Mouse (Mus musculus) liver, adult 2 months (tissue): ENCODE data around the gene P2rx1. TPM values are rescaled to one million over a fixed set of nuclear protein-coding genes. Genes with fewer than 3 reads are reported as not detected.

Experiments used
- DNase-seq: peaks from one replicate; pipeline ENCODE4 v3.0.0-alpha.2; 2011; ENCODE audit warnings: low read depth, low spot score; ENCODE audit errors: extremely low read depth
- H3K27ac ChIP-seq: fragments of 200-500 bp; replicated peaks from 2 replicates; pipeline ENCODE4 v1.5.1; 2012; ENCODE audit warnings: low read depth, mild to moderate bottlenecking, control low read depth, inconsistent platforms, low read length; ENCODE audit not compliant: insufficient read depth
- H3K27me3 ChIP-seq: fragments of 200-500 bp; 2 replicates; pipeline ENCODE4 v1.6.1; 2012; ENCODE audit warnings: mild to moderate bottlenecking, moderate library complexity, low read length, inconsistent platforms; ENCODE audit not compliant: control insufficient read depth, insufficient read depth
- H3K36me3 ChIP-seq: fragments of 200-500 bp; 2 replicates; pipeline ENCODE4 v1.6.1; 2012; ENCODE audit warnings: low read length, inconsistent platforms; ENCODE audit not compliant: control insufficient read depth, insufficient read depth
- H3K4me1 ChIP-seq: fragments of 200-500 bp; 2 replicates; pipeline ENCODE4 v1.6.1; 2011; ENCODE audit warnings: low read length; ENCODE audit not compliant: control insufficient read depth, insufficient read depth
- H3K4me3 ChIP-seq: fragments of 200-500 bp; 2 replicates; pipeline ENCODE4 v1.5.1; 2011; ENCODE audit warnings: low read depth, mild to moderate bottlenecking, control low read depth, low read length, moderate library complexity; ENCODE audit not compliant: insufficient read depth
- H3K79me2 ChIP-seq: fragments of 200-500 bp; 2 replicates; pipeline ENCODE4 v1.6.1; 2012; ENCODE audit warnings: inconsistent platforms, mild to moderate bottlenecking, low read length, moderate library complexity; ENCODE audit not compliant: control insufficient read depth, insufficient read depth
- H3K9ac ChIP-seq: fragments of 200-500 bp; 2 replicates; pipeline ENCODE4 v1.6.1; 2012; ENCODE audit warnings: low read depth, mild to moderate bottlenecking, control low read depth, inconsistent platforms, low read length
- CTCF ChIP-seq: fragments of 200-500 bp; IDR thresholded peaks from 2 replicates; pipeline ENCODE4 v1.5.1; 2011; ENCODE audit warnings: low read depth, low read length, control low read depth
- POLR2A ChIP-seq: fragments of 200-500 bp; IDR thresholded peaks from 2 replicates; pipeline ENCODE4 v1.6.1; 2011; ENCODE audit warnings: low read length, control low read depth; ENCODE audit not compliant: insufficient read depth; ENCODE audit errors: extremely low read depth
- WGBS: fragments of 180-500 bp; shearing (Covaris S2); methylation state at CpG from one replicate; pipeline ENCODE4 v1.1.7; 2018; 5-methylcytosine and 5-hydroxymethylcytosine counted together
- polyA plus RNA-seq: library from polyadenylated mRNA; depleted of rRNA; stranded (reverse); fragments of >200 nt; gene quantifications from 2 replicates; pipeline ENCODE4 v1.2.3, GENCODE M21; 2012
- total RNA-seq: library from RNA; depleted of rRNA; stranded (reverse); fragments of >200 nt; gene quantifications from 2 replicates; pipeline ENCODE4 v1.2.3, GENCODE M21; 2014

P2rx1 gene
- total and polyA plus RNA-seq, 2 experiments = 0.12 to 0.28 TPM

DNA sequence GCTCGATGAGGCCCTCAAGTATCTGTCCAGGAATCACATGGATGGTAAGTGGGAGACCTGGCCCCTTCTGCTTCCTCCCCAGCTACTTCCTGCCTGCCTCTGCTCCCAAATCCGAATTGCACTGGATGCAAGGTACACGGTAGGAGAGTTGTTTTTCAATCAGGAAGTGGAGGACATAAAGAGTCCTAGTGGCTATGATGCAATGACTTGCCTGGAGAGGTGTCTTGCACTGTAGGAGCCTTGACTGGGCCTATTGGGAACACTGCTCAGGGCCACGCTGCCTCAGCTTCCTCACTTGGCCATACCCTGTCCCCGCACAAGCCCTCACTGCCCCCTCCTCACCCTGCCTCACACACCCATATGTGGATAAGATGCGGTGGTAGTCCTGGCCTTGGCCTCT lies 9.9 kb upstream of the P2rx1 start:
- TF ChIP-seq CTCF = no peak
- TF ChIP-seq POLR2A = no peak
- DNase-seq = no peak
- Histone ChIP-seq H3K9ac (no peak overlapping the region), H3K27me3 (no peaks in the 10 kb centered on the region), H3K36me3 (no peaks in the 10 kb centered on the region), H3K27ac (no peak overlapping the region), H3K4me3 (no peak overlapping the region), H3K79me2 (no peaks in the 10 kb centered on the region), H3K4me1 (no peaks in the 10 kb centered on the region)
- 74% methylated on average over 6 of the region's 6 CpGs for WGBS

GRCm38 (mm10) chr11:72990688-72991087 lies 8.2 kb upstream of the P2rx1 start:
- TF ChIP-seq POLR2A = no peak
- no peak overlapping the region for H3K27ac ChIP-seq
- no peaks in the 10 kb centered on the region; the same call in 1 of the 2 replicates for H3K27me3 ChIP-seq
- no peaks in the 10 kb centered on the region for H3K79me2 ChIP-seq
- no peaks in the 10 kb centered on the region for H3K36me3 ChIP-seq
- H3K4me3 ChIP-seq = no peak overlapping the region
- H3K9ac ChIP-seq = no peak overlapping the region
- DNase-seq = no peak
- no peaks in the 10 kb centered on the region for H3K4me1 ChIP-seq
- 86% methylated on average over 9 of the region's 9 CpGs for WGBS

- Histone ChIP-seq H3K4me1 (no peaks in the 10 kb centered on the region), H3K9ac (no peak overlapping the region), H3K36me3 (no peaks in the 10 kb centered on the region), H3K27ac (no peak overlapping the region), H3K27me3 (no peaks in the 10 kb centered on the region; the same call in 1 of the 2 replicates), H3K4me3 (no peak overlapping the region), H3K79me2 (no peaks in the 10 kb centered on the region)
- no peak for TF ChIP-seq POLR2A
- TF ChIP-seq CTCF = no peak
- DNase-seq = no peak
- WGBS = 74% methylated on average over 9 of the region's 9 CpGs
These were observed 6.9 kb upstream of the P2rx1 start for GRCm38 (mm10) chr11:72991961-72992360.

DNA sequence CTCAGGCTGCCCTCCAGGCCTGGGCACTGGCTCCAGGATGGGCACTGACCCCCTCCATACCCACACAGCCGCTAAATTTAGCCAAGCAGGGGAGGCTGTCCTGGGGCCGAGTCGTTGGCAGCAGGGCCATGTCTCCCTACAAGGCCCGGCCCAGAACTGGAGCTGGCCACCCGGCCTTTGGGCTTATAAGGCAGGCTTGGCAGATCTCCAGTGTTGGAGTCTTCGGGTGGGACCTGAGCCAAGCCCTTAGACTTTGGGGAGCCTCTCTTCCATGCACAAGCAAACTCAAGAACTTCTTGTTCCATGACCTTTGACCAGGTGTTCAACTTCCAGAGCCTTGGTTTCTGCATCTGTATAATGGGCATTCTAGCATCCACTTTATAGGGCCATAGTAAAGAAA lies 2.6 kb upstream of the P2rx1 start:
- H3K36me3 ChIP-seq = no peaks in the 10 kb centered on the region
- H3K4me3 ChIP-seq = no peak overlapping the region
- H3K79me2 ChIP-seq = no peaks in the 10 kb centered on the region
- WGBS = 90% methylated on average over 6 of the region's 6 CpGs
- no peak overlapping the region for H3K9ac ChIP-seq
- DNase-seq = no peak
- H3K27me3 ChIP-seq = no peaks in the 10 kb centered on the region; the same call in 1 of the 2 replicates
- H3K4me1 ChIP-seq = no peaks in the 10 kb centered on the region
- no peak overlapping the region for H3K27ac ChIP-seq
- TF ChIP-seq CTCF = no peak
- TF ChIP-seq POLR2A = no peak

DNA sequence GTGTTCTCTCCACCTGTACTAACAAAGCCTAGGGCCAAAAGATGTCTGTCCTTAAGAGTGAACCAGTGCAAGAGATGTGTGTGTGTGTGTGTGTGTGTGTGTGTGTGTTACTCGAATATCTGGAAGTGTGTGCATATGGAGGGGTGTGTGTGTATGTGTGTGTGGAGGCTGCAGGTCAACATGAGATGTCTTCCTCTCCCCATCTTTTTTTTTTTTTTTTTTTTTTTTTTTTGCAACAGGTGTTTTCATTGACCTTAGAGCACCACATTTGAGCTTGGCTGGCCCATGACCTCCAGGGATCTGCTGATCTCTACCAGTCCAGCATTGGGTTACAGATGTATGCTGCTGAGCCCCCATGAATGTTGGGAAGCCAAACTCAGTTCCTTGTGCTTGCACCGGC lies 2.1 kb upstream of the P2rx1 start:
- TF ChIP-seq POLR2A = no peak
- no peak for TF ChIP-seq CTCF
- Histone ChIP-seq H3K4me3 (no peak overlapping the region), H3K4me1 (no peaks in the 10 kb centered on the region), H3K27me3 (no peaks in the 10 kb centered on the region; the same call in 1 of the 2 replicates), H3K27ac (no peak overlapping the region), H3K36me3 (no peaks in the 10 kb centered on the region), H3K79me2 (no peaks in the 10 kb centered on the region), H3K9ac (no peak overlapping the region)
- no peak for DNase-seq
- WGBS = 89% methylated on average over 2 of the region's 2 CpGs

DNA sequence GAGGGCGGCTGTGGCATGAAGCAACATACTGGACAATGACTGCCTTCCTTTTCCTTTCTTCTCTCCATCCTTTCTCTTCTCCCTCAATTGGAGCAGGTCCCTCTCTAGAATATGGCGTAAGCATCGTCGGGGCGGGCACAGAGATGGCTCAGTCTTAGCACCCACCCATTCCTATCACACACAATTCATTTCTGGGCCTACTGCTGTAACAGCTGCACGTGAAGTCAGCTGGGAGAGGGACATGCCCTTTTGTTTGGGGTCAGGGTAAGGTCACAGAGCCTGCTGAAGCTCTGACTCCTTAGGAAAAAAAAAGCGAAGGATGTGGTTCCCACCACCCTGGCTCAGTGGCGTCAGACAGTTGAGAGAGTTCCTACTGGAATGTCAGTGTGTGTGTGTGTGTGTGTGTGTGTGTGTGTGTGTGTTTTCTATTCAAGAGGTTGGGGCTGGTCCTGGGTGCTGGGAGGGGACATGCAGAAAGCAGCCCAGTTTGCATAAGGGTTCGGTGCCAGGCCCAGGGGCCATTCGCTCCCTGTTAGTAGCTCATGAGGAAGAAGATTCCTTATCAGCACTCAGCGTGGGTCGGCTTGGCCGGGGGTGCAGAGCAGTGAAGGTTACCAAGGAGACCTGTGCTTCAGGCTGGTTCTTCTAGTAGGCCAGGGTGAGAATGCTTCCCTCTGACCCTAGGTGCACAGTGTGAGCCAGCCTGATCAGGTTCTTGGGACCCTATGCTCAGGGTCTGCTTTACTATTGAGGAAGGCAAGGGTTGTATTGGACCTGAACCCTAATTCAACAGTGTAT lies 1.2 kb upstream of the P2rx1 start:
- no peak overlapping the region for H3K27ac ChIP-seq
- no peaks in the 10 kb centered on the region for H3K79me2 ChIP-seq
- no peak overlapping the region for H3K9ac ChIP-seq
- no peaks in the 10 kb centered on the region; the same call in 1 of the 2 replicates for H3K27me3 ChIP-seq
- no peaks in the 10 kb centered on the region for H3K4me1 ChIP-seq
- DNase-seq = no peak
- 79% methylated on average over 13 of the region's 13 CpGs for WGBS
- TF ChIP-seq POLR2A (no peak), CTCF (no peak)
- H3K4me3 ChIP-seq = no peak overlapping the region
- no peaks in the 10 kb centered on the region for H3K36me3 ChIP-seq
